Mouse (Mus musculus): ENCODE results near the gene E2f6.

DNA sequence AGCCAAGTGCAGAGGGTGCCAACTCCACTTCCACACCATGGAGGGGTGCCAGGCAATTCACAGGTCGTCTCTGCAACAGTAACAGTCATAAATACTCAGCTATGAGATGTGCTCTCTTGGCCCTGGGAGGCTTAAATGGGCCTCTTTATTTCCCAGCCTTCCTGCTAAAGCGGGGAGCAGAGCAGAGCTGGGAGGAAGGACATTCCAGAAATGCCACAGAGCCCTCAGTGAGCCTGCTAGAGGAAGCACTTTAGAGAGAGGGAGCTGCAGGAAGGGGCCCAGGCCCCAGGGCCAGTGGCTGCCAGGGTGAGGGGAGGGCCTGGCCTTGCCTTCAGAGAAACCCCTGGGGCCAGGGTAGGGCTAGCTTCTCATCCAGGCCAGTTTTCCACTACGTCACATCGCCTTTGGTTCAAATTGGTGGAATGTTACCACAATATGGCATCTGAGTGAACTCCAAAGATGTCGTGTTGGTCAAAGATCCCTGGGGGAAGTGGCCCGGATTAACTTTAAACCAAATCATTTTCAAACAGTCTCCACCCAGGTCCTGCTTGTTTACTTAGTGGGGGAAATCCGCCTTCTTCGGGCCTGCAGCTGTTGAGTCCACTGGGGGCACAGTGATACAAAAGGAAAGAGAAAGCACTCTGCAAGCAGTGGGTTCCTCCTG lies 59.8 kb downstream of the E2f6 start:
- TF ChIP-seq MEF2A (IDR thresholded peaks at IDR 0.05; ENCODE audit: extremely low read depth, insufficient replicate concordance, low read depth, low read length, poor library complexity, severe bottlenecking) (no peak), ZMIZ1 (IDR thresholded peaks at IDR 0.05; ENCODE audit: low read depth, low read length) (no peak), ZC3H11A (IDR thresholded peaks at IDR 0.05; ENCODE audit: low read depth, low read length) (no peak), CHD1 (IDR thresholded peaks at IDR 0.05; ENCODE audit: low read depth, low read length) (no peak), ZKSCAN1 (IDR thresholded peaks at IDR 0.05; ENCODE audit: low read depth, low read length) (no peak)
